Mouse (Mus musculus) A20 (cell line): ENCODE measurements around the gene Gm49383.
A peak's percentile ranks its signal among the peaks of the same experiment; 100 is the strongest.
"Not testable (repeated sequence)": the region's sequence is repeated elsewhere in the genome, so short reads cannot be mapped to it uniquely, and the experiment has no call there.

Experiments used
- DNase-seq: peaks from one replicate; pipeline ENCODE4 v3.0.0-alpha.2; 2011; ENCODE audit warnings: low read depth, low spot score

The Gm49383 gene

GRCm38 (mm10) chr12:69166861-69167581, 29.9 kb downstream of the Gm49383 start:
- not testable (repeated sequence) for DNase-seq

GRCm38 (mm10) chr12:69164904-69165303, 32.0 kb downstream of the Gm49383 start:
- no peak for DNase-seq

- not testable (repeated sequence) for DNase-seq
Measured at GRCm38 (mm10) chr12:69163586-69163985, 33.3 kb downstream of the Gm49383 start.

GRCm38 (mm10) chr12:69160677-69161076, 36.2 kb downstream of the Gm49383 start:
- DNase-seq, result not testable (repeated sequence)

GRCm38 (mm10) chr12:69159578-69159940, 37.3 kb downstream of the Gm49383 start:
- DNase-seq, result peak; percentile 87

- DNase-seq, result peak; percentile 100
Measured at GRCm38 (mm10) chr12:69158765-69159577, 37.9 kb downstream of the Gm49383 start, which contains the start of gene Rps29. Gene Rps29 (minus strand): TSS chr12:69159186.

- DNase-seq, result no peak
Measured at GRCm38 (mm10) chr12:69158366-69158764, 38.5 kb downstream of the Gm49383 start.

- no peak for DNase-seq
Measured at GRCm38 (mm10) chr12:69157107-69157506, 39.8 kb downstream of the Gm49383 start.

- no peak for DNase-seq
Measured at GRCm38 (mm10) chr12:69156436-69156835, 40.5 kb downstream of the Gm49383 start.

- peak; percentile 19 for DNase-seq
Measured at GRCm38 (mm10) chr12:69155923-69156322, 41.0 kb downstream of the Gm49383 start.

- no peak for DNase-seq
Measured at GRCm38 (mm10) chr12:69150049-69150448, 46.9 kb downstream of the Gm49383 start.

- DNase-seq, result no peak
Measured at GRCm38 (mm10) chr12:69147166-69147735, 49.7 kb downstream of the Gm49383 start.

GRCm38 (mm10) chr12:69143460-69143859, 53.4 kb downstream of the Gm49383 start:
- DNase-seq, result no peak

- DNase-seq, result no peak
Measured at GRCm38 (mm10) chr12:69139841-69140240, 57.1 kb downstream of the Gm49383 start.

GRCm38 (mm10) chr12:69139201-69139600, 57.7 kb downstream of the Gm49383 start:
- DNase-seq, result no peak
